Mouse (Mus musculus) stomach, embryonic 16.5 days (tissue): Measurements from ENCODE around the gene Tgtp2. TPM values are rescaled to one million over a fixed set of nuclear protein-coding genes. Genes with fewer than 3 reads are reported as not detected.
"Not testable (repeated sequence)": the region's sequence is repeated elsewhere in the genome, so short reads cannot be mapped to it uniquely, and the experiment has no call there.

Experiments used
- ATAC-seq: fragments of 200-750 bp; cut with Nextera tagmentation; 2 replicates; pipeline ENCODE4 v1.8.0; 2017; ENCODE audit warnings: moderate number of reproducible peaks, moderate TSS enrichment; ENCODE audit not compliant: insufficient read depth, low FRiP score
- H3K27ac ChIP-seq: fragments of 300-500 bp; sonication (generic); 2 replicates; pipeline ENCODE4 v1.5.1; 2014; ENCODE audit warnings: low read length
- H3K27me3 ChIP-seq: fragments of 300-500 bp; sonication (generic); 2 replicates; pipeline ENCODE4 v1.6.1; 2014; ENCODE audit warnings: low read length, control low read depth, mixed read lengths; ENCODE audit not compliant: control insufficient read depth, insufficient read depth
- H3K36me3 ChIP-seq: fragments of 300-500 bp; sonication (generic); 2 replicates; pipeline ENCODE4 v1.6.1; 2014; ENCODE audit warnings: low read length; ENCODE audit not compliant: control insufficient read depth, insufficient read depth
- H3K4me1 ChIP-seq: fragments of 300-500 bp; sonication (generic); 2 replicates; pipeline ENCODE4 v1.6.1; 2014; ENCODE audit warnings: low read length, control low read depth, mixed read lengths; ENCODE audit not compliant: control insufficient read depth, insufficient read depth
- H3K4me2 ChIP-seq: fragments of 300-500 bp; sonication (generic); 2 replicates; pipeline ENCODE4 v1.6.1; 2014; ENCODE audit warnings: low read depth, low read length, mixed read lengths
- H3K4me3 ChIP-seq: fragments of 300-500 bp; sonication (generic); replicated peaks from 2 replicates; pipeline ENCODE4 v1.5.1; 2014; ENCODE audit warnings: mild to moderate bottlenecking, low read length
- H3K9ac ChIP-seq: fragments of 300-500 bp; sonication (generic); 2 replicates; pipeline ENCODE4 v1.6.1; 2014; ENCODE audit warnings: low read length
- H3K9me3 ChIP-seq: fragments of 300-500 bp; sonication (generic); replicated peaks from 2 replicates; pipeline ENCODE4 v1.6.1; 2016; ENCODE audit warnings: low read length, control low read depth; ENCODE audit not compliant: control insufficient read depth
- WGBS: fragments of 180-500 bp; shearing (Covaris S2); extraction: QIAGEN DNeasy Blood & Tissue Kit; methylation state at CpG from one replicate; pipeline ENCODE4 v1.1.7; 2014; 5-methylcytosine and 5-hydroxymethylcytosine counted together
- polyA plus RNA-seq: library from polyadenylated mRNA; unstranded; fragments of >200 nt; fragmentation: Nextera tagmentation; extraction: Ambion mirVana; gene quantifications from 2 replicates; pipeline ENCODE4 v1.2.1, GENCODE M21; 2015

The Tgtp2 gene
- polyA plus RNA-seq = 0.41 TPM in 1 of 2 replicates, not detected in the other

DNA sequence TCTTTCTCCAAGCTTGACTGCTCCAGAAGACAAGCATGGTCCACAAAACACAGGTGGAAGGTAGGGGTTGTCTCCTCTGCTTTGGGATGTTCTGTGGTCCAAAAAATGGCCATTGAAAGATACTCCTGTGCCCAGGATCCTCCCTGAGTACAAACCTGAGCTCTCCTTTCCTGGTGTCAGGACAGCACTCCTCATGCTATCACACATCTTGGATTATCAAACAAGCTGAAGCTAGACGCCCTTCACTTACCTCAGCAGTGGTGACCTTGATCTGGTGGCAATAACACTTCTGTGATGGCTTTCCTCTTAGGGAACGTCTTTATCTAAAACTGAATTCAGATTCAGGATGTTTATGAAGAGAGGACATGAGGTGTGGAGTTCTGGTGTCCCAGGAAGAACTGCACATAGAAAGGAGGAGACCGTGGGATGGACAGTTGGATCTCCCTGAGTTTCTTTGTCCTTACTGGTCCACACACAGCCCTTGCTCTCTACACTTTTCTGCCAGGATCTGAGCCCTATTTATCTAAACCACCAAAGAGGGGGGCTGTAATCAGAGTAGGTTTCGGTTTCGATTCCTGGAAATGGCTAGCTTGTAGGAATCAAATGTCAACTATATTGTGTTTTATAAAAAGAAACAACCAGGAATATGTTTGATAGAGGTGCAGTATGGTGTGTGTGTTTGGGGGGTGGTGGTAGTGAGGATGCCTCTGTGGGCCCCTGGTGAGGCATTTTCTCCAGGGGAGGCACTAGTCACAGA lies at the start of gene Tgtp2:
TSS of gene Tgtp2 (minus strand) at position 494 of the 757 bp plus-strand sequence.
- H3K4me3 ChIP-seq, H3K9ac ChIP-seq, H3K27me3 ChIP-seq, H3K4me2 ChIP-seq, H3K36me3 ChIP-seq, H3K9me3 ChIP-seq, H3K4me1 ChIP-seq, H3K27ac ChIP-seq, ATAC-seq: not testable (repeated sequence)
- 72% methylated on average over 5 of the region's 5 CpGs for WGBS

DNA sequence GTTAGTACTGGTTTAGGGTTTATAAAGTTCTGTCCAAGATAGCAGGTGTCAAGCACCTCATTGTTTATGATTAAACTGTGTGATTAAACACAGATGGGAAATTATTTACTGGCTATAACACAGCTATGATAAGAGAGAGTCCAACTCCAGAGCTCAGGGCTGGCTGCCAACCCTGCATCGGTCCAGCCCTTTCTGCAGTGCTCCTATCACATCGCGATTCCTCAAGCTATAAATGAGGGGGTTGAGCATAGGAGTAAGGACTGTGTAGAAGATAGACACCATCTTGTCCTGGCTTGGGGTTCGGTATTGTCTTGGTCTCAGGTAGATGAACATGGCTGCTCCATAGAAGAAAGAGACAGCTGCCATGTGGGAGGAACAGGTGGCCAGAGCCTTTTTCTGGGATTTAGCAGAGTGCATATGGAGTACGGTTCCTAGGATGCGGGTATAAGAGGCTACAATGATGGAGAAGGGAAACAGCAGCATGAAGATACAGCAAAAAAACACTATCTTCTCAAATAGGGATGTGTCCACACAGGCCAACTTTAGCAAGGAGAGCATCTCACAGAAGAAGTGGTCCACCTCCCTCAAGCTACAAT lies 48.7 kb upstream of the Tgtp2 start:
- H3K4me1 ChIP-seq = peaks cover 4% of the 10 kb centered on the region; the same call in 1 of the 2 replicates
- H3K4me3 ChIP-seq = no peak overlapping the region
- H3K4me2 ChIP-seq = no peak overlapping the region
- H3K9ac ChIP-seq = no peak overlapping the region
- H3K27me3 ChIP-seq = no peaks in the 10 kb centered on the region
- H3K9me3 ChIP-seq = no peaks in the 10 kb centered on the region
- H3K36me3 ChIP-seq = no peaks in the 10 kb centered on the region
- ATAC-seq = no peak
- WGBS = 71% methylated on average over 6 of the region's 6 CpGs
- H3K27ac ChIP-seq = no peak overlapping the region

DNA sequence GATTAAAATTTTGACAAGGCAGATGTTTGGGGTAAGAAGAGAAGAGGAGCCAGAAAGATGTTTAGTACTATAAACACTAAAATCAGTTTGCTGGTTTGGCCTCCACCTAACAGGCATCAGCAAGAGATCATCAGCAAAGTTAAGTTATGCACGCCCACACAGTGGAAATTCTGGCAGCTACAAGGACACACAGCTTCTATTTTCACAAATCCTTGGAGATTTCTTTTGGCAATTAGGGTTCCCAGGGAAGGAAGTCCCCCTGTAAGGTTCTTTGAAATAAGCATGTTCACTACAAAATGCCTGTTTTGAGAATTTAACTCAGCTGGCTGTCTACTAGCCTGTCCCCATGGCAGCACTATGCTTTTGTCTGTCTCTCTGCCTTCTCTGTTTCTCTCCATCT lies 47.0 kb upstream of the Tgtp2 start:
- 65% methylated on average over 1 of the region's 1 CpGs for WGBS
- no peak for ATAC-seq

DNA sequence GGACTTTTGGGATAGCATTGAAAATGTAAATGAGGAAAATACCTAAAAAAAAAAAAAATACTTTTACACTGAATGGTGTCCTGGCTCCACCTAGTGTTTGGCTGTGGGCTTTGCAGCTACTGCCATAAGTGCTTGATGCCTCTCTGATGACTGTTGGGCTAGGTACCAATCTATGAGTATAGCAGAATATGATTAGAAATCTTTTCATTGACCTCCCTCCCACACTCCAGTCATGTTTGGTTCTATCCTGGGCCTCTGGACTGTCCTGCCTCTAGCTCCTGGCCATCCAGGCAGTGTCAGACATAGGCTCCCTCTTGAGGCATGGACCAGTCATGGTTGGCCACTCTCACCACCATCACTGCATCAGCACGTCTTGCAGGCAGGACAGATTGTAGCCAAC lies 44.8 kb upstream of the Tgtp2 start:
- H3K9ac ChIP-seq = no peak overlapping the region
- H3K9me3 ChIP-seq = no peaks in the 10 kb centered on the region
- H3K4me2 ChIP-seq = no peak overlapping the region
- ATAC-seq = no peak
- peaks cover 4% of the 10 kb centered on the region; the same call in 1 of the 2 replicates for H3K4me1 ChIP-seq
- H3K36me3 ChIP-seq = no peaks in the 10 kb centered on the region
- H3K27ac ChIP-seq = no peak overlapping the region
- H3K4me3 ChIP-seq = no peak overlapping the region
- no peaks in the 10 kb centered on the region for H3K27me3 ChIP-seq
- WGBS = 46% methylated on average over 1 of the region's 1 CpGs

More for the DNA sequence above, 47.0 kb upstream of the Tgtp2 start:
- H3K4me3 ChIP-seq = no peak overlapping the region
- H3K9ac ChIP-seq = no peak overlapping the region
- H3K4me2 ChIP-seq = no peak overlapping the region
- H3K9me3 ChIP-seq = no peaks in the 10 kb centered on the region
- no peaks in the 10 kb centered on the region for H3K36me3 ChIP-seq
- peaks cover 4% of the 10 kb centered on the region; the same call in 1 of the 2 replicates for H3K4me1 ChIP-seq
- H3K27me3 ChIP-seq = no peaks in the 10 kb centered on the region
- H3K27ac ChIP-seq = no peak overlapping the region

DNA sequence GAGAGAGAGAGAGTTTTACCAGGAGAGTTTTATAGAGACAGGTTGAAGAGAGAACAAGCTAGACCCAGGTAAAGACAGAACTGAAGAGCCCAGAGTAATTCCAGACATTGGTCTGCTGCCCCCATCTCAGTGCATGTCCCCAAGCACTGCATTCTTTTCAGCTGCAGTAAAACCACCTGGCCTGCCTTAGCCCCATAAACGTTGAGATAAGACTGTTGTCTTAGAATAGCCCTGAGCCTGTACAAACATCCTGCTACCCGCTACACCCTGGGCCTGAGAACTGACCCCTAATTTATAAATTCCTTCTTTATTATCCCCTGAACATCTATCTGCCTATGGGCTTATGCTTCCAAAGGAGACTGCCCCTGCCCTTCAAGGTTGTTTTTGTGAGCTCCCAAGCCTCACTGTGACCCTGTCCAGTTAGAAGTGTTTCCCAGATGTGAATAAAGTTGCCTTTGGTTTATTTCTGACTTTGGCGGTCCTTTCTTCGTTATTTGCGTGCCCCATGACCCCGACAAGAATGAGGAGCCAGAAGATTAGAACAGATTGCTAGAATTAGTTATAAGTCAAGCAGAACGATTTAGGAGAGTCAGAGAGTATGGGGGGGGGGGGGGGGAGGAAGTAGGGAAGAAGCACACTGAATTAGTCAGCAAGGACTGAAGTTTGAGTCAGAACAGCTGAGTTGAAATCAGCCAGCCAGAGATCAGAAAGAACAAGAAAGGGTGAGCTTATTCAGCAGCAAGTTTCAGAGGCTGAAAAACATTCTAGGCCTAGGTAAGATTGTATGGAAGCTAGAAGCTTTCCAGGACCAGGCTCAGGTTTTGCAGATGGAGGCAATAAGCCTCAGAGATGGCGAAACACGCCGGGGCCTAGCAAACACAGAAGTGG lies 43.9 kb upstream of the Tgtp2 start:
- 0 out of 2 replicates have a peak, but pooled peaks have one; percentile 42 for ATAC-seq
- Histone ChIP-seq H3K36me3 (no peaks in the 10 kb centered on the region), H3K27me3 (no peaks in the 10 kb centered on the region), H3K9ac (no peak overlapping the region), H3K27ac (no peak overlapping the region), H3K4me3 (no peak overlapping the region), H3K4me2 (no peak overlapping the region), H3K4me1 (peaks cover 4% of the 10 kb centered on the region; the same call in 1 of the 2 replicates), H3K9me3 (no peaks in the 10 kb centered on the region)
- 43% methylated on average over 10 of the region's 10 CpGs for WGBS

DNA sequence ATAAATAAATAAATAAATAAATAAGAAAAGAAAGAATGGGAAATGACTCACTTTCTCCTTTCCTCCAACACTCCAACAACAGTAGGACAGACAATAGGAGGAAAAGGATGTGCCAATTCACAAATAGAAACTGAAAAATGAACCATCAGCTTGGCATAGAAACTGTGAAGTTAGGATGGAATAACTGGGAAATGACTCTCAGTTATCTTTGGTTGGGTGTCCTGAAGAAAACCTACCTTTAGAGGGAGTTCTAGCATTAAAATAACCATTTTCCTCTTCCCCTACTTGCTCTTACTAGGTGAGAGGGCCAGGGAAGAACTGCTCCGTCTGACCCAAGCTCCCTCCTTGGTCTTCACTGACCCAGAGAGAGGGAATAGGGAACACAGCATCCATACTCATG lies 41.7 kb upstream of the Tgtp2 start:
- ATAC-seq = no peak
- no peak overlapping the region for H3K9ac ChIP-seq
- H3K4me1 ChIP-seq = no peaks in the 10 kb centered on the region
- H3K27me3 ChIP-seq = no peaks in the 10 kb centered on the region
- H3K9me3 ChIP-seq = no peaks in the 10 kb centered on the region
- no peak overlapping the region for H3K27ac ChIP-seq
- no peak overlapping the region for H3K4me3 ChIP-seq
- no peak overlapping the region for H3K4me2 ChIP-seq
- WGBS = 70% methylated on average over 1 of the region's 1 CpGs
- H3K36me3 ChIP-seq = no peaks in the 10 kb centered on the region

DNA sequence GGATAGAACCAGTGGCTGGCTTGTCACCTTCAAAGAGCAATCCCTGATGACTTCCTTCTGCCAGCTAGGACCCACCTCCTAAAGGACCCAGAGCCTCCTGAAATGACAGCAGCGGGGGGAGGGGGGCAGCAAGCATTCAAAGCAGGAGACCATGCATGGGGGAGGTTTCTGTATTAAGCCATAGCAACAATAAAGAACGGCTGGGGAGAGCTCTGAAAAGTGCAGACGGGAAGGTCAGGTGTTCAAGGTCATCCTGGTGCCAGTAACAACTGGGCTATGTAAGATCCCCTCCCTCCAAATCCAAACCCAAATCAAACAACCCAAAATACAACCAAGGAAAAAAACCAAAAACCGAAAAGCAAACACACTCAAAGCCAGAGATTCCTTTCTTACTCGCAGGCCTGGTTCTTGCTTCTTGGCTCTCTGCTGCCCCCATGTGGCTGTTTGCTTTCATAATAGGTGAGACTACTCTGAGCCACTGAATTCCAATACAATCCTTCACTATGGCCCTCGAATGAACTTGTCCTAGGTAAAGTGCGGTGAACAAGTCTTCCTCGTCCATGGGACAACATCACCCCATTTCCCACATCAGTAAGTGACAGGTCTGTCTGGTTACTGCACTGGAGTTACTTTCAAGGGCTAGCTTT lies 39.2 kb upstream of the Tgtp2 start:
- WGBS = 6% methylated on average over 8 of the region's 8 CpGs
- H3K9ac ChIP-seq = no peak overlapping the region
- H3K4me3 ChIP-seq = no peak overlapping the region
- no peak overlapping the region for H3K27ac ChIP-seq
- H3K9me3 ChIP-seq = no peaks in the 10 kb centered on the region
- H3K4me1 ChIP-seq = no peaks in the 10 kb centered on the region
- H3K27me3 ChIP-seq = no peaks in the 10 kb centered on the region
- peak; percentile 66; the same call in 1 of the 2 replicates for ATAC-seq
- no peak overlapping the region for H3K4me2 ChIP-seq
- no peaks in the 10 kb centered on the region for H3K36me3 ChIP-seq

DNA sequence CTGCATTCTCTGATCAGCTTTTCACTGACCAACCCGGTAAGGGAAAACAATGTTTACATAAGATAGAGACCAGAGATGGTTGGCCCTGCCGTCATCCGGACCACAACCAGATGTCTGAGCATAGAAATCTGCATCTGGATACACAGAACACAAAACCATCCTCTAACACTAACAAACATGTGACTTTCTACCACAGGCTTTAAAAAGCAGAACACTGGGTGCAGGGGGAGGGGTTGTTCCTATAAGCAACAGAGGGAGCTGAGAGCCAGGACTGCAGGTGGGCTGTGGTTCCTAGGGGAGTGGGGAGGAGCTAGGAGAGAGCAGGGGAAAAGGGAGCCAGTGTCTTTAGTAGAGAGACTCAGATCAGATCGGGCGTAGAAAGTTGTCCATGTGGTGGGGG lies 37.5 kb upstream of the Tgtp2 start:
- Histone ChIP-seq H3K36me3 (no peaks in the 10 kb centered on the region), H3K4me2 (no peak overlapping the region), H3K4me1 (no peaks in the 10 kb centered on the region), H3K27ac (no peak overlapping the region), H3K27me3 (no peaks in the 10 kb centered on the region), H3K9ac (peak overlapping the region; percentile 23; the same call in 1 of the 2 replicates), H3K4me3 (no peak overlapping the region), H3K9me3 (no peaks in the 10 kb centered on the region)
- no peak for ATAC-seq
- 31% methylated on average over 5 of the region's 5 CpGs for WGBS
